Mouse (Mus musculus): ENCODE measurements around the gene Fam160a1.

GRCm38 (mm10) chr3:85715764-85716297 lies 101.3 kb downstream of the Fam160a1 start:
- no peak for TF ChIP-seq CTCF (IDR thresholded peaks at IDR 0.05; ENCODE audit: low read depth, low read length)
- TF ChIP-seq POLR2A (IDR thresholded peaks at IDR 0.05; ENCODE audit: insufficient read depth, low read length) = no peak
